Mouse (Mus musculus) testis, adult 2 months (tissue): ENCODE measurements at regions not wholly inside any gene's neighbourhood (a gene's known extent, or its start where the extent isn't known, plus 50 kb on each side); places are given as distances from the start of the nearest gene placed in this dataset.

Experiments used
- CTCF ChIP-seq: fragments of 200-500 bp; IDR thresholded peaks from 2 replicates; pipeline ENCODE4 v1.5.1; 2012; ENCODE audit warnings: low read depth, mild to moderate bottlenecking, inconsistent platforms, low read length, moderate library complexity; ENCODE audit not compliant: control insufficient read depth, insufficient read depth, insufficient replicate concordance
- POLR2A ChIP-seq: fragments of 200-500 bp; IDR thresholded peaks from 2 replicates; pipeline ENCODE4 v1.6.1; 2012; ENCODE audit warnings: low read depth, mild to moderate bottlenecking, inconsistent platforms, low read length, moderate library complexity; ENCODE audit not compliant: control insufficient read depth

DNA sequence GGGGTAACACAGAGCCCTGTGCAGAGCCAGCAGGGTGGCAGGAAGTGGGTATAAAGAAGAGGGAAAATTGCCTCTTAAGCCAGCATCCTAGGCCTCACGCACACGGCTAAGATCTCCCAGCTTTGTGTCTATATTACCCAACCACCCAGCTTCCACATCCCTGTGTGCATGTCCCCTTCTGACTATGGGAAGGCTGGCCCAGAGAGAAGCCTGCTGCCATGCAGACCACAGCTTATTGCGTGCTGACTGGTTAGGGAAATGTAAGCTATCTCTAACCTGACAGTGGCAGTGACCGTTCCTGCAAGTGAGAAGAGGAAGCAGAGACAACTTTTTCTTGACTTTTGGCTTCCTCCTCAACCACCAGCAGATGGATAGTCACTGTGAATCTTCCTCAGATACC is 136.7 kb upstream of the Agap1 start:
- TF ChIP-seq CTCF (no peak), POLR2A (no peak)
